Mouse (Mus musculus) cerebellum, postnatal 4 days (tissue): ENCODE data around the gene Gm16181.
A peak's percentile ranks its signal among the peaks of the same experiment; 100 is the strongest.

Source experiments
- DNase-seq, 2 experiments: peaks; one replicate each; pipeline ENCODE4 v3.0.0; 2022; ENCODE audit warnings: low spot score in 2 of 2, mixed read lengths in 1 of 2

Gene Gm16181

GRCm38 (mm10) chr17:35249451-35250197 is 29.0 kb downstream of the Gm16181 start:
- no peak for DNase-seq

GRCm38 (mm10) chr17:35250348-35251120 is 29.9 kb downstream of the Gm16181 start:
- no peak for DNase-seq

GRCm38 (mm10) chr17:35251162-35251719 is 30.6 kb downstream of the Gm16181 start:
- DNase-seq, result no peak

DNA sequence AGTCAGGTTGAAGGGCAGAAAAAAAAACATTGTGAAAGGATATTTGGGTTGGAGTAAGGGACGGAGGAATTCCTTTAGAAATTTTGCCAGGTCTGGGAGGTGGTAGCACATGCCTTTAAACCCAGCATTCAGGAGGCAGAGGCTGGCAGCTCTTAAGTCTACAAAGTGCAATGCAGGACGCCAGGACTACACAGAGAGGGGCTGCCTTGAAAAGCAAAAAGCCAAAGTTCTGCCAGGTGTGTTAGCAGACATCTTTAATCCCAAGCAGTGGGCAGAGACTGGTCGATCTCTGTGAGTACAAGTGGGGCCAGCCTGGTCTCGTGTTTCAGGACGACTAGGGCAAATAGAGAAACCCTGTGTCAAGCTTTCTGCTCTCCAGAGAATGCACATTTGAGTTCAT is 31.3 kb downstream of the Gm16181 start:
- no peak for DNase-seq

DNA sequence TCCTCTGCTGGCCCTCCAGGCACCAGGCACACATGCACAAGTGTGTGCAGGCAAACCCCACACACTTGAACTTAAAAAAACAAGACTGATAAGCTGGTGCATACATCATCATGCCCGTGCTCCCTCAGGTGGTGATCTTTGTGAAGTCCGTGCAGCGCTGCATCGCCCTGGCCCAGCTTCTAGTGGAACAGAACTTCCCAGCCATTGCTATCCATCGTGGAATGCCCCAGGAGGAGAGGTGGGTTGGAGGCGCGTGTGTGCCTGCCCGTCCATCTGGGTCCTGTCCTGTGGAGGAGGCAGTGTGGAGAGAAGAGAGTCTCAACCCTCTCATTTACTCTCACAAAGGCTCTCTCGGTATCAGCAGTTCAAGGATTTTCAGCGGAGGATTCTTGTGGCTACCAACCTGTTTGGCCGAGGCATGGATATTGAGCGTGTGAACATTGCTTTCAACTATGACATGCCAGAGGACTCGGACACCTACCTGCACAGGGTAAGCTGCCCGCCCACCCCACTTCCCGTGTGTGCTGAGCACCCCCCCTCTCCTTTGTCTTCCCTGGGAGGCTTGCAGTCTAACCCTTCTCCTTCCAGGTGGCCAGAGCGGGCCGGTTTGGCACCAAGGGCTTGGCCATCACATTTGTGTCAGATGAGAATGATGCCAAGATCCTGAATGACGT is 32.1 kb downstream of the Gm16181 start:
- DNase-seq, result no peak

- DNase-seq, result no peak
Measured at GRCm38 (mm10) chr17:35253293-35254093, 32.9 kb downstream of the Gm16181 start.

- DNase-seq, result peak in 1 of 2 experiments; percentile 67
Measured at GRCm38 (mm10) chr17:35254241-35255098, 33.8 kb downstream of the Gm16181 start.

- DNase-seq, result no peak
Measured at GRCm38 (mm10) chr17:35255301-35255700, 34.7 kb downstream of the Gm16181 start.

DNA sequence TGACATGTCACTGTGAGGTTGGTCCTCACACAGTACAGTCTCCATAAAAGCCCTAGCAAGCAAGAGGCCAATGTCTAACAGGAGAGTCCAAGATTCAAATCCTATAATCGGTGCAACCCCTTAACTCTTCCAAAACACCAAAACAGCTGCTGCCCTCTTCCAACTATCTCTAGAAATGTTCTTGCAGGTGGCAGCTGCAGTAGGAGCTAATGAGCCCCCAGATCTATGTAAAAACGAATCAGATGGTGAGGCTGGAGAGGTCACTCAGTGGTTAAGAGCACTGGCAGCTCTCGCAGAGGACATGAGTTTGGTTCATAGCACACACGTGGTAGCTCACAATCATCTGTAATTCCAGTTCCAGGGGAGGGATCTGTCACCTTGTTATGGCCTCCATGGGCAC is 35.1 kb downstream of the Gm16181 start:
- no peak for DNase-seq

- DNase-seq, result no peak
Measured at GRCm38 (mm10) chr17:35257378-35257777, 36.7 kb downstream of the Gm16181 start.

- DNase-seq, result peak; percentile 87 to 96
Measured at GRCm38 (mm10) chr17:35257824-35258491, 37.3 kb downstream of the Gm16181 start.

DNA sequence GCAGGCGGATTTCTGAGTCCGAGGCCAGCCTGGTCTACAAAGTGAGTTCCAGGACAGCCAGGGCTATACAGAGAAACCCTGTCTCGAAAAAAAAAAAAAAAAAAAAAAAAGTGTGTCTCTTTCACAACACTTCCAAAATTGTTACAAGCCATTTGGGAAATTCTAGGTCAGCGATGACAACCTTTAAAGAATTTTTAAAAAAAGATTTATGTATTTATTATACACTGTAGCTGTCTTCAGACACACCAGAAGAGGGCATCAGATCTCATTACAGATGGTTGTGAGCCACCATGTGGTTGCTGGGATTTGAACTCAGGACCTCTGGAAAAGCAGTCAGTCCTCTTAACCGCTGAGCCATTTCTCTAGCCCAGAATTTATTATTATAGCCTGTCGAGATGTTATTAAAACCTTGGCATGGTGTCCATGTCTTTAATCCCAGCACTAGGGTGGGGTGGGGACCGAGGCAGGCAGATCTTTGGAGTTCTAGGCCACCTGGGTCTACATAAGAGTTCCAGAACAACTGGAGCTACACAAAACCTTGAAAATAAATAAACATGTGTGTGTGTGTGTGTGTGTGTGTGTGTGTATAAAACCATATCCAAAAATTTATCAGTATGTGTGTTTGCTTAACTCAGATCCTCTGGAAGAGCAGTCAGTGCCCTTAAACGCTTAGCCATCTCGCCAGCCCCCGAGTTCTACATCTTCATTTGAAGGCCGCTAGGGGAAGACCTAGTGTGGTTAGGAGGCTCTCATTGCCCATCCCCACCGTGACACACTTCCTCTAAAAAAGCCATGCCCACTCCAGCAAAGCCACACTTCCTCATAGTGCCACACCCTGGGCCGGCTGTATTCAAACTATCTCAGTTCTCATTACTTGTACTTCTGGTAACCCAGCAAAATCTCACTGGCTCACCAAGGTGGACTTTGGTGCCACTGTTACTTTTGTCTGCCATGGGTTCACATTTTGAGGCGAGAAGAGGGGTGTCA is 38.2 kb downstream of the Gm16181 start:
- DNase-seq, result no peak

DNA sequence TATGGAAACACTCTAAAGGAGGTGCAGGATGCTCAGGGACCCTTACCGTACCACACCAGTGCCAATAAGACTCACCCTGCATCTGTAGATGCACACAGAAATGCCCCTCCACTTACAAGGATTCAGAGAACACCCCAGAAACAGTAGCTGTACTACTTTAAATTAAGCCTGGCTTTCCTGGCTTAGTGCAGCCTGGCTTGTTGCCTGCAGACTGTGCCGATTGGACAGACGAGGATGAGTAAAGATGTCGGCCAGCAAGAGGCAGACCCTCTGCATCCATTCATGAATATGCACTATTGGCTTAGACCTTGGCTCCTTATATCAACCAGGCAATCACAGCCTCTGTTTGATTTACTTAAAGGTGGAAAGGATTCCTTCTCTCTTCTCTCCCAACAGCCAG is 39.0 kb downstream of the Gm16181 start:
- DNase-seq, result no peak

DNA sequence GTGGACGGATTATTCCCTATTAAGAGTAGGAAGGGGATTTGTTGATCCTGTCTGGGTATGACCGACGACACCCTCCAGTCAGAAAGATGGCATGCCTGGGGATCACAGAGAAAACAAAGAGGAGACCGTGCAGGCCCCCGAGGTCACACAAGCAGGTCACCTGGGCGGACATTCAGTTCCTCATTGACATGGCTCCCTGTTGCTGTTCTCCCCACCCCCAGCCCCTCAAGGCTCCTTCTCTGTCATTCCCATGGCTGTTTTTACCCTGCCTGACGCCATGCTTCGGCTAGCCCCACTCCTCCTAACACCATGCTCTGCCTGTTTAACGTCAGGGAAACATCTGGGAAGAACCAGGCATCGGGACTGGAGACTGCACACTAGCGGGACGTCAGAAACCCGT is 41.0 kb downstream of the Gm16181 start:
- no peak for DNase-seq

DNA sequence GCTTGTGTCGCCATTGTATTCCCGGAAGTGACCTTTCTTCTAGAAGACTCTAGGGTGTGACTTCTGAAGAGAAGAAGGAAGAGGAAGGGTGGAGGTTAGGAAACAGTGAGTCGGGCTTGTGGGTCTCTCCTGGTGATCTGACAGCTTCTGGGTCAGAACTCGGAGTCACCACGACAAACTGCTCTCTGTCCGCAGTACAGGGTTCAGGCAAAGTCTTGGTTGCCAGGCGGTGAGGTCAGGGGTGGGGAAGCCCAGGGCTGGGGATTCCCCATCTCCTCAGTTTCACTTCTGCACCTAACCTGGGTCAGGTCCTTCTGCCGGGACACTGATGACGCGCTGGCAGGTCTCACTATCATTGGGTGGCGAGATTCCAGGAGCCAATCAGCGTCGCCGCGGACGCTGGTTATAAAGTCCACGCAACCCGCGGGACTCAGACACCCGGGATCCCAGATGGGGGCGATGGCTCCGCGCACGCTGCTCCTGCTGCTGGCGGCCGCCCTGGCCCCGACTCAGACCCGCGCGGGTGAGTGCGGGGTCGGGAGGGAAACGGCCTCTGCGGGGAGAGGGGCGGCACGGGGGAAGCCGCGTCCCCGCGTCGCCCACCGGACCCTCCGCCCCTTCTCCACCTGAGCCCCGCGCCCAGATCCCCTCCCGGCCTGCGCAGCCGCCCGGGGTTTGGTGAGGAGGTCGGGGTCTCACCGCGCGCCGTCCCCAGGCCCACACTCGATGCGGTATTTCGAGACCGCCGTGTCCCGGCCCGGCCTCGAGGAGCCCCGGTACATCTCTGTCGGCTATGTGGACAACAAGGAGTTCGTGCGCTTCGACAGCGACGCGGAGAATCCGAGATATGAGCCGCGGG is 42.3 kb downstream of the Gm16181 start, which contains the start of gene H2-D1:
H2-D1 (plus strand) TSS at position 67 of the 859 bp plus-strand sequence.
- peak; percentile 97 to 98 for DNase-seq

GRCm38 (mm10) chr17:35263523-35263883 is 42.9 kb downstream of the Gm16181 start:
- DNase-seq, result no peak

- no peak for DNase-seq
Measured at GRCm38 (mm10) chr17:35267399-35268086, 46.9 kb downstream of the Gm16181 start.
